Mouse (Mus musculus): ENCODE results near the gene Bcl2l13. TPM values are rescaled to one million over a fixed set of nuclear protein-coding genes. Genes with fewer than 3 reads are reported as not detected.
A peak's percentile ranks its signal among the peaks of the same experiment; 100 is the strongest.

Bcl2l13 gene
- total and polyA plus RNA-seq, 3 experiments, result 43.7 to 49.9 TPM; not detected in 1

DNA sequence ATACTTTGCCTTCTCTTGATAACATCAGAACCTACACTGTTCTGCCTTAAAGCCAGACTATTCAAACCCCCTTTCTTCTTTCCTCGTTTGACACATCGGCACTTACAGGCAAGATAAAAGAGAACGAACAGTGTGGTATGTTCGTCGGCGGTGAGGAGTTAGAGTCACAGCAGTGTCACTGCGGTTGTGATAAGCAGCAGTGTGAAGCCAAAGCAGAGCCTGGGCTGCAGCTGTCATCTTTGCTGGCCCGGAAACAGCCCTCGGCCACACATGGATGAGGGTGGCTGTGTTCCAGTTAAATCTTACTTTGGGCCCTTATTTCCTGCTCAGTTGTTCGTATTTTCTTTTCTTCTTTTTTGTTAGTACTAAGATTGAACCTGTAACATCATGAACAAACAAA lies 18.4 kb downstream of the Bcl2l13 start (continued):
- no peak for TF ChIP-seq CHD1 (IDR thresholded peaks at IDR 0.05; ENCODE audit: low read depth, low read length)
- TF ChIP-seq ZKSCAN1 (IDR thresholded peaks at IDR 0.05; ENCODE audit: low read depth, low read length), result no peak
- TF ChIP-seq E2F4 (IDR thresholded peaks at IDR 0.05; ENCODE audit: borderline replicate concordance, low read depth, low read length), result no peak
- peak; percentile 74 for TF ChIP-seq MAX (IDR thresholded peaks at IDR 0.05; ENCODE audit: low read length)
- TF ChIP-seq MYB (IDR thresholded peaks at IDR 0.05; ENCODE audit: low read depth, low read length), result no peak
- no peak for TF ChIP-seq KAT2A (conservative IDR thresholded peaks at IDR 0.05; ENCODE audit: low read depth, low read length)
- TF ChIP-seq CTCF (IDR thresholded peaks at IDR 0.05 in 2 of 3, conservative IDR thresholded peaks at IDR 0.05 in 1 of 3; ENCODE audit: control insufficient read depth in 1 of 3, insufficient read depth in 1 of 3, low read depth in 2 of 3, low read length in 3 of 3, poor library complexity in 1 of 3, severe bottlenecking in 1 of 3), result no peak
- TF ChIP-seq NRF1 (IDR thresholded peaks at IDR 0.05; ENCODE audit: insufficient read depth, low read depth, low read length, poor library complexity, severe bottlenecking), result no peak
- TF ChIP-seq NELFE (IDR thresholded peaks at IDR 0.05; ENCODE audit: low read depth, low read length), result no peak
- TF ChIP-seq TBP (IDR thresholded peaks at IDR 0.05; ENCODE audit: low read depth, low read length), result no peak
- no peak for TF ChIP-seq ZMIZ1 (IDR thresholded peaks at IDR 0.05; ENCODE audit: low read depth, low read length)
- no peak for TF ChIP-seq ZC3H11A (IDR thresholded peaks at IDR 0.05; ENCODE audit: low read depth, low read length)
- TF ChIP-seq UBTF (IDR thresholded peaks at IDR 0.05; ENCODE audit: borderline replicate concordance, insufficient read depth, low read depth, low read length), result no peak
- TF ChIP-seq GABPA (IDR thresholded peaks at IDR 0.05; ENCODE audit: low read depth, low read length), result no peak
- TF ChIP-seq EP300 (IDR thresholded peaks at IDR 0.05; ENCODE audit: low read depth in 1 of 2, low read length in 2 of 2), result peak; percentile 70 to 87
- peak; percentile 89 for TF ChIP-seq TCF12 (IDR thresholded peaks at IDR 0.05; ENCODE audit: low read depth, low read length)

DNA sequence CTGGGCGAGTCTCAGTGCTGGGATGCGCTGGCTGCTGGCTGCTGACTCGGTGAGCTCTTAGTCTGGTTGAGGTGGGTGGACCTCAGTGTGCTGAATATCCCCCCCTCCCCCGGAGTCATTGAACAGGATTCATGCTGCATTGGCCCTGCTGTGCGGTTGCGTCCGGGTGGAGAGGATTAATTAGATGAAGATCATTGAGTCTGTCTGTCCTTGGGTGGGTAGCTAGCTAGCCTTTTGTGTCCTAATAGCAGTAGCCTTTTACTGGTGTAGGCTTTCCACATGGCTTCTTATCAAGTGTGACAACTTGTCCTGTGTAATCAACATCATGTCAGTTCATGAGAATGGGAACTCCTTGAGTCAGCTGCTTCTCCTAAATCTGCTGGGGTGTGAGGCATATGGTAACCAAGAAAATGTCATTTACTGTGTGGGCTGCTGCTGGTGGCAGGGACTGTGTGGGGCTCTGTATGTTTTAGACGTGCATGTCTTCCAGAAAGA lies 22.3 kb downstream of the Bcl2l13 start:
- H3K79me2 ChIP-seq (ENCODE audit: control insufficient read depth, insufficient read depth, low read length, poor library complexity), result peaks cover 24% of the 10 kb centered on the region
- no peak overlapping the region for H3K27ac ChIP-seq (ENCODE audit: control insufficient read depth, low read depth, low read length)
- TF ChIP-seq USF1 (IDR thresholded peaks at IDR 0.05; ENCODE audit: low read depth, low read length) (no peak), ZMIZ1 (IDR thresholded peaks at IDR 0.05; ENCODE audit: low read depth, low read length) (no peak), ETS1 (IDR thresholded peaks at IDR 0.05; ENCODE audit: low read depth, low read length) (peak; percentile 83), ELF1 (IDR thresholded peaks at IDR 0.05; ENCODE audit: low read depth, low read length) (no peak), TCF12 (IDR thresholded peaks at IDR 0.05; ENCODE audit: low read depth, low read length) (0 out of 2 replicates have a peak, but pooled peaks have one; percentile 6), E2F4 (IDR thresholded peaks at IDR 0.05; ENCODE audit: borderline replicate concordance, low read depth, low read length) (no peak), MYC (IDR thresholded peaks at IDR 0.05; ENCODE audit: low read depth, low read length) (0 out of 2 replicates have a peak, but pooled peaks have one; percentile 17), SIN3A (IDR thresholded peaks at IDR 0.05; ENCODE audit: low read length) (peak; percentile 65), MXI1 (IDR thresholded peaks at IDR 0.05; ENCODE audit: low read depth, low read length) (peak; percentile 72; the same call in 1 of the 2 replicates), GATA1 (IDR thresholded peaks at IDR 0.05; ENCODE audit: low read depth, low read length) (peak; percentile 43; the same call in 1 of the 2 replicates)
- H3K36me3 ChIP-seq (ENCODE audit: control insufficient read depth in 1 of 2, insufficient read depth in 2 of 2, low read length in 2 of 2), result peaks cover 17 to 35% of the 10 kb centered on the region in 2 experiments
- H3K9me3 ChIP-seq (replicated peaks; ENCODE audit: insufficient read depth, low read length), result no peaks in the 10 kb centered on the region
- H3K4me3 ChIP-seq (ENCODE audit: control insufficient read depth in 1 of 2, insufficient read depth in 1 of 2, low read depth in 2 of 2, low read length in 2 of 2), result no peak overlapping the region
- no peak overlapping the region for H3K9ac ChIP-seq (ENCODE audit: control insufficient read depth, low read depth, low read length, poor library complexity, severe bottlenecking)
- DNase-seq (ENCODE audit: low read depth, low spot score), result no peak
- peaks cover 8 to 12% of the 10 kb centered on the region in 2 experiments for H3K4me1 ChIP-seq (ENCODE audit: control insufficient read depth in 1 of 2, insufficient read depth in 2 of 2, low read length in 2 of 2)
- no peaks in the 10 kb centered on the region for H3K27me3 ChIP-seq (ENCODE audit: control insufficient read depth in 1 of 2, insufficient read depth in 2 of 2, low read length in 2 of 2)

Measured in MEL (cell line).